Comparison of ENCODE assay signal across 25 mouse cellular contexts in the genomic region with DNA sequence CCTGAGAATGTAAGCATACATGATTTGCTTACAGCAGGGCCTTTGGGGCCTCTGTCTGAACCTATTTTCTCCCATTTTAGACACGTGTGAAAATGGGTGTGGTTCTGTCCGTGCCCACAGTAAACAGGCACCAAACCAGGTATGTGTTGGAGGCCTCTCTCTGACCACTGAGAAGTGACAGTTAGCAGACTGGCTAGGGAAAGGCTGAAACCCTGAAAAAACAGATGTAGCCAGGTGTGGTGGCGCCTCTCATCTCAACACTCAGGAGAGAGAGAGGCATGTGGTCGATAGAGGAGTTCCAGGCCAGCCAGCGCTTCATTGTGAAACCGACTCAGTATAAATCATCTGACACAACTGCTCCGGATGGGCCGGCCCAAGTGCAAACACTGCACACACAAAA.
"Had no signal": no experiment of that assay in that cellular context is flagged by ENCODE, and none has a peak within 500 bp of the region (broad histone marks: within the 10 kb centered on the region; RNA-seq: fewer than 3 reads in every experiment).

No protein-coding gene starts in this region.

- DNase-seq: gastrocnemius, postnatal 10 days; gastrocnemius, postnatal 36 days; heart, adult 18-20 months; heart, postnatal 14 days; heart, postnatal 36 days; kidney, adult 11 months; kidney, adult 2 months; kidney, adult 9 months; kidney, postnatal 14 days; kidney, postnatal 36 days; layer of hippocampus, adult 9-11 months; layer of hippocampus, postnatal 36 days; left cerebral cortex, postnatal 4 days; liver, embryonic 13.5 days had no signal

- ATAC-seq: hindbrain, postnatal 0 days; intestine, embryonic 16.5 days had no signal

- H3K4me2 ChIP-seq: heart, embryonic 11.5 days; heart, embryonic 13.5 days; heart, embryonic 15.5 days; hindbrain, embryonic 13.5 days; hindbrain, embryonic 15.5 days; kidney, embryonic 15.5 days; limb, embryonic 13.5 days; limb, embryonic 15.5 days; liver, embryonic 13.5 days had no signal

- H3K9ac ChIP-seq: heart, embryonic 13.5 days; heart, embryonic 15.5 days; hindbrain, embryonic 13.5 days; hindbrain, embryonic 15.5 days; kidney, embryonic 15.5 days; limb, embryonic 13.5 days; limb, embryonic 15.5 days; liver, embryonic 13.5 days had no signal

- H3K27ac ChIP-seq: heart, embryonic 13.5 days; heart, embryonic 15.5 days; hindbrain, embryonic 13.5 days; hindbrain, embryonic 15.5 days; hindbrain, postnatal 0 days; kidney, embryonic 15.5 days; kidney, postnatal 0 days; limb, embryonic 13.5 days; limb, embryonic 15.5 days; liver, embryonic 13.5 days had no signal

- H3K36me3 ChIP-seq: heart, embryonic 15.5 days; hindbrain, embryonic 13.5 days; hindbrain, embryonic 15.5 days; kidney, embryonic 15.5 days; limb, embryonic 13.5 days; limb, embryonic 15.5 days; liver, embryonic 13.5 days had no signal

- H3K9me3 ChIP-seq: heart, embryonic 13.5 days; heart, embryonic 15.5 days; hindbrain, embryonic 13.5 days; hindbrain, embryonic 15.5 days; kidney, embryonic 15.5 days; limb, embryonic 13.5 days; limb, embryonic 15.5 days; liver, embryonic 13.5 days had no signal

- H3K4me3 ChIP-seq: heart, embryonic 13.5 days; heart, embryonic 15.5 days; hindbrain, embryonic 13.5 days; hindbrain, embryonic 15.5 days; kidney, embryonic 15.5 days; limb, embryonic 13.5 days; limb, embryonic 15.5 days; liver, embryonic 13.5 days had no signal
